8 mouse cellular contexts compared by ENCODE assay signal in genomic region chr8:71273151-71273510, GRCm38 (mm10). TPM values are rescaled to one million over a fixed set of nuclear protein-coding genes. Genes with fewer than 3 reads are reported as not detected.
DNase-seq lines count a peak whose midpoint lies in the region; ATAC-seq and TF ChIP-seq lines count a peak whose summit lies in the region.

No protein-coding gene starts in this region.

- TF ChIP-seq CTCF in bone marrow, adult 2 months (IDR thresholded peaks at IDR 0.05; ENCODE audit: control insufficient read depth, insufficient read depth, low read length), result no peak
- TF ChIP-seq CTCF in lung, postnatal 0 days (IDR thresholded peaks at IDR 0.05), result peak; percentile 22; the same call in 1 of the 2 replicates
- no peak for TF ChIP-seq CTCF in thymus, adult 2 months (IDR thresholded peaks at IDR 0.05; ENCODE audit: borderline replicate concordance, control insufficient read depth, extremely low read depth, insufficient read depth, low read length, poor library complexity)

- peak overlapping the region; percentile 76 for H3K9ac ChIP-seq in forebrain, embryonic 12.5 days
- H3K9ac ChIP-seq in lung, postnatal 0 days (replicated peaks; ENCODE audit: low read depth), result peak overlapping the region; percentile 65

- no peak; the same call in none of the 2 replicates for ATAC-seq in forebrain, embryonic 12.5 days (ENCODE audit: low FRiP score)
- peak; percentile 5 for ATAC-seq in lung, postnatal 0 days

- peaks cover 7% of the 10 kb centered on the region for H3K4me1 ChIP-seq in bone marrow, adult 2 months (ENCODE audit: control insufficient read depth, insufficient read depth, low read length)
- peaks cover 28% of the 10 kb centered on the region for H3K4me1 ChIP-seq in forebrain, embryonic 12.5 days
- peaks cover 9% of the 10 kb centered on the region for H3K4me1 ChIP-seq in lung, postnatal 0 days (ENCODE audit: insufficient read depth, low read depth, low read length)
- peaks cover 25% of the 10 kb centered on the region for H3K4me1 ChIP-seq in thymus, adult 2 months (replicated peaks; ENCODE audit: control insufficient read depth, insufficient read depth, low read length)

- H3K27me3 ChIP-seq in forebrain, embryonic 12.5 days, result no peaks in the 10 kb centered on the region
- H3K27me3 ChIP-seq in lung, postnatal 0 days (replicated peaks; ENCODE audit: insufficient read depth, low read length), result no peaks in the 10 kb centered on the region
- no peaks in the 10 kb centered on the region for H3K27me3 ChIP-seq in thymus, adult 2 months (ENCODE audit: control insufficient read depth, insufficient read depth, low read length)

- WGBS in bone marrow, adult 2 months, result under 1% methylated on average over 14 of the region's 14 CpGs
- under 1% methylated on average over 14 of the region's 14 CpGs for WGBS in forebrain, embryonic 12.5 days
- WGBS in large intestine, adult 2 months, result under 1% methylated on average over 14 of the region's 14 CpGs
- 0% methylated on average over 12 of the region's 14 CpGs for WGBS in lung, postnatal 0 days
- under 1% methylated on average over 14 of the region's 14 CpGs for WGBS in thymus, adult 2 months

- H3K36me3 ChIP-seq in forebrain, embryonic 12.5 days (replicated peaks), result no peaks in the 10 kb centered on the region
- no peaks in the 10 kb centered on the region for H3K36me3 ChIP-seq in lung, postnatal 0 days (ENCODE audit: insufficient read depth, low read length)
- H3K36me3 ChIP-seq in thymus, adult 2 months (ENCODE audit: control insufficient read depth, insufficient read depth, low read length), result no peaks in the 10 kb centered on the region

- H3K4me2 ChIP-seq in forebrain, embryonic 12.5 days, result peak overlapping the region; percentile 83
- H3K4me2 ChIP-seq in lung, postnatal 0 days (replicated peaks; ENCODE audit: low read depth, low read length), result peak overlapping the region; percentile 79

- peak overlapping the region; percentile 76 for H3K4me3 ChIP-seq in bone marrow, adult 2 months (replicated peaks; ENCODE audit: control insufficient read depth, low read depth, low read length)
- peak overlapping the region; percentile 80 for H3K4me3 ChIP-seq in forebrain, embryonic 12.5 days (replicated peaks)
- peak overlapping the region; percentile 81 for H3K4me3 ChIP-seq in lung, postnatal 0 days (ENCODE audit: low read depth, low read length)
- H3K4me3 ChIP-seq in thymus, adult 2 months (ENCODE audit: control insufficient read depth, insufficient read depth, low read length), result peak overlapping the region; percentile 78

- no peak for TF ChIP-seq EP300 in lung, postnatal 0 days (IDR thresholded peaks at IDR 0.05)

- H3K27ac ChIP-seq in bone marrow, adult 2 months (ENCODE audit: control insufficient read depth, insufficient read depth, low read depth, low read length, poor library complexity), result peak overlapping the region; percentile 77
- peak overlapping the region; percentile 81 for H3K27ac ChIP-seq in forebrain, embryonic 12.5 days
- H3K27ac ChIP-seq in lung, postnatal 0 days (ENCODE audit: low read length), result peak overlapping the region; percentile 89
- H3K27ac ChIP-seq in thymus, adult 2 months (ENCODE audit: control insufficient read depth, insufficient read depth, low read length), result peak overlapping the region; percentile 72

- no peaks in the 10 kb centered on the region for H3K9me3 ChIP-seq in forebrain, embryonic 12.5 days
- no peaks in the 10 kb centered on the region for H3K9me3 ChIP-seq in lung, postnatal 0 days (ENCODE audit: low read length)

- peak; percentile 55 to 58 for DNase-seq in CD8-positive naive resting alpha-beta T cell, adult 2 months (ENCODE audit: low read depth in 2 of 2, low spot score in 2 of 2)
- peak; percentile 59 for DNase-seq in heart, postnatal 25 days (ENCODE audit: low spot score)
- peak; percentile 24 for DNase-seq in large intestine, adult 2 months (ENCODE audit: low read depth, low spot score)
- peak; percentile 73 for DNase-seq in lung, postnatal 0 days (ENCODE audit: low spot score)
- peak; percentile 25 for DNase-seq in ovary, adult 18-20 months (ENCODE audit: low spot score)
- DNase-seq in thymus, adult 2 months, result peak; percentile 67

- intact Hi-C loops in heart, postnatal 25 days (cut with DNase I), result loop anchor here (2.0 kb wide), 1 partner anchor 42 kb away; no protein-coding TSS in a partner anchor

- TF ChIP-seq POLR2A in bone marrow, adult 2 months (IDR thresholded peaks at IDR 0.05; ENCODE audit: borderline replicate concordance, control insufficient read depth, low read depth, low read length), result no peak
- no peak for TF ChIP-seq POLR2A in thymus, adult 2 months (IDR thresholded peaks at IDR 0.05; ENCODE audit: control insufficient read depth, extremely low read depth, insufficient read depth, low read length, poor library complexity)

RNA-seq across cellular contexts. Expression of gene Haus8, which starts 0.4 kb away (rescaled TPM):
- 41.4 and 48.2 TPM in 2 replicates for polyA plus RNA-seq in bone marrow, adult 2 months (2011; ENCODE audit: insufficient read depth, insufficient read length, low replicate concordance, missing spikeins)
- 52.4 and 58.4 TPM in 2 replicates for polyA plus RNA-seq in forebrain, embryonic 12.5 days (2016; fragmentation: Nextera tagmentation; extraction: Ambion mirVana)
- total RNA-seq in heart, postnatal 25 days (2021), result 10 to 100 TPM; 31.6 to 36.1 TPM
- polyA plus RNA-seq in large intestine, adult 2 months (2012; rRNA removed), result 6.6 and 8.5 TPM in 2 replicates
- polyA plus RNA-seq in lung, postnatal 0 days (2015; fragmentation: Nextera tagmentation; extraction: Ambion mirVana), result 13.5 and 18.9 TPM in 2 replicates
- polyA plus RNA-seq in thymus, adult 2 months (2012; rRNA removed), result 17.7 and 18.5 TPM in 2 replicates

RNA-seq across cellular contexts. Expression of gene Myo9b, which starts 0.6 kb away (rescaled TPM):
- polyA plus RNA-seq in bone marrow, adult 2 months (2011; ENCODE audit: insufficient read depth, insufficient read length, low replicate concordance, missing spikeins), result 30.4 and 64.6 TPM in 2 replicates
- polyA plus RNA-seq in forebrain, embryonic 12.5 days (2016; fragmentation: Nextera tagmentation; extraction: Ambion mirVana), result 26.4 and 28.3 TPM in 2 replicates
- 10 to 100 TPM; 26.2 to 28.6 TPM for total RNA-seq in heart, postnatal 25 days (2021)
- polyA plus RNA-seq in large intestine, adult 2 months (2012; rRNA removed), result 17.4 and 20.1 TPM in 2 replicates
- polyA plus RNA-seq in lung, postnatal 0 days (2015; fragmentation: Nextera tagmentation; extraction: Ambion mirVana), result 9.1 and 9.6 TPM in 2 replicates
- 82.5 and 90.7 TPM in 2 replicates for polyA plus RNA-seq in thymus, adult 2 months (2012; rRNA removed)
